Mouse (Mus musculus) midbrain, embryonic 10.5 days (tissue): Measurements from ENCODE around the gene Zcchc8. TPM values are rescaled to one million over a fixed set of nuclear protein-coding genes. Genes with fewer than 3 reads are reported as not detected.

Experiments used
- DNase-seq: peaks from one replicate; pipeline ENCODE4 v3.0.0-alpha.2; 2017; ENCODE audit warnings: low spot score
- H3K27ac ChIP-seq: fragments of 300-500 bp; sonication (generic); replicated peaks from 2 replicates; pipeline ENCODE4 v1.5.1; 2016; ENCODE audit warnings: mild to moderate bottlenecking
- H3K27me3 ChIP-seq: fragments of 300-500 bp; sonication (generic); 2 replicates; pipeline ENCODE4 v1.6.1; 2016; ENCODE audit warnings: low read depth, mild to moderate bottlenecking; ENCODE audit not compliant: poor library complexity, severe bottlenecking
- H3K36me3 ChIP-seq: fragments of 300-500 bp; sonication (generic); 2 replicates; pipeline ENCODE4 v1.6.1; 2016; ENCODE audit warnings: mild to moderate bottlenecking, moderate library complexity
- H3K4me1 ChIP-seq: fragments of 300-500 bp; sonication (generic); 2 replicates; pipeline ENCODE4 v1.6.1; 2016
- H3K4me3 ChIP-seq: fragments of 300-500 bp; sonication (generic); 2 replicates; pipeline ENCODE4 v1.5.1; 2016; ENCODE audit warnings: mild to moderate bottlenecking, moderate library complexity
- H3K9me3 ChIP-seq: fragments of 300-500 bp; sonication (generic); replicated peaks from 2 replicates; pipeline ENCODE4 v1.6.1; 2016; ENCODE audit warnings: mild to moderate bottlenecking
- WGBS: fragments of 180-500 bp; shearing (Covaris S2); methylation state at CpG from one replicate; pipeline ENCODE4 v1.1.7; 2016; 5-methylcytosine and 5-hydroxymethylcytosine counted together
- polyA plus RNA-seq: library from polyadenylated mRNA; unstranded; fragments of >200 nt; fragmentation: Nextera tagmentation; extraction: Ambion mirVana; gene quantifications from 2 replicates; pipeline ENCODE4 v1.2.1, GENCODE M21; 2016

Zcchc8 gene
- polyA plus RNA-seq, 1 experiment from 2014 or later = 90.1 TPM

DNA sequence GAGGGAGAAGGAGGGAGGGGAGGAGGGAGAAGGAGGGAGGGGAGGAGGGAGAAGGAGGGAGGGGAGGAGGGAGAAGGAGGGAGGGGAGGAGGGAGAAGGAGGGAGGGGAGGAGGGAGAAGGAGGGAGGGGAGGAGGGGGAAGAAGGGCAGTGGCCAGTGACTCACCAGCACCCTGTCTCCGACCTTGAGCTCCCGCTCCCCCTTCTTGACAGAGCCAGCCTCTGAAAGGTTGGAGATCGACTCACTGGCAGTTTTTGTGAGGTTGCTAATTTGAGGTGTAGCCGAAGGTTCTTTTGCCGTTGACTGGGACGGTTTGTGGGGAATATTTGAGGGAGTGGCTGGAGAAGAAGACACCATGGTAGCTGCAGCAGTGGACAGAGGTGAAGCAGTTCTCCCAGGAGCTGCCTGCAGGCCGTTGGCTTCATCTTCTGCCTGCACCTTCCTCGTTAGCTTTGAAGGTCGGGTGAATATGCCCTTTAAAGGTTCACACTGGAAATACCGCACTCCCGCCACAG, 67.6 kb downstream of the Zcchc8 start:
- no peaks in the 10 kb centered on the region for H3K9me3 ChIP-seq
- H3K27me3 ChIP-seq = no peaks in the 10 kb centered on the region
- 92% methylated on average over 11 of the region's 11 CpGs for WGBS
- H3K27ac ChIP-seq = no peak overlapping the region
- no peak for DNase-seq
- peaks cover 58% of the 10 kb centered on the region for H3K36me3 ChIP-seq
- H3K4me1 ChIP-seq = peaks cover 11% of the 10 kb centered on the region
- H3K4me3 ChIP-seq = no peak overlapping the region

DNA sequence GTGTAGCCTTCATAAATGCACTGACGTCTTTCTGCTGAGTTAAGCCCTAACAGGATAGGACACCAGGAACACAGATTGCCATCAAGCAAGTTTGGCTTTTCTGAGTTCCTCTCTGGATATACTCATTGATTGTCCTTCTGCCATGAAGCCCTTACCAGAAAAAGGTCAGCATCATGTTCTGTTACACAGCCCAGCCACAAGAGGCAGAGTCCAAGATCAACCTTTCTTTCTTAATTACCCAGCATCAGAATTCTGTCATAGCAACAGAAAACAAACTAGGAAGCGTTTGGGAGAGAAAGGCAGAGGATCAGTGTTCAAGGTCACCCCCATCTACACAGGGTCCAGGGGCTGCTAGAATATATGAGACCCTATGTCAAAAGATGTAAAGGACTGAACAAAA, 70.1 kb downstream of the Zcchc8 start:
- Histone ChIP-seq H3K9me3 (no peaks in the 10 kb centered on the region), H3K4me3 (no peak overlapping the region), H3K4me1 (peaks cover 11% of the 10 kb centered on the region), H3K36me3 (peaks cover 81% of the 10 kb centered on the region), H3K27me3 (no peaks in the 10 kb centered on the region), H3K27ac (no peak overlapping the region)
- WGBS = 79% methylated on average over 2 of the region's 2 CpGs
- no peak for DNase-seq

Other genes starting within 250 kb of the Zcchc8 start
- not detected in 2 replicates for gene Lrrc43, start 231.8 kb downstream of the Zcchc8 start, polyA plus RNA-seq
- gene Il31, start 231.6 kb downstream of the Zcchc8 start, polyA plus RNA-seq = not detected in 2 replicates
- 0.83 and 2.1 TPM in 2 replicates for gene B3gnt4, start 210.6 kb downstream of the Zcchc8 start, polyA plus RNA-seq
- gene Diablo, start 196.9 kb downstream of the Zcchc8 start, polyA plus RNA-seq = 157 and 166 TPM in 2 replicates
- not detected in 2 replicates for gene Gm49027, start 195.6 kb downstream of the Zcchc8 start, polyA plus RNA-seq
- 30.4 and 34.1 TPM in 2 replicates for gene Vps33a, start 148.1 kb downstream of the Zcchc8 start, polyA plus RNA-seq
- 51.3 and 55.8 TPM in 2 replicates for gene Clip1, start 36.5 kb downstream of the Zcchc8 start, polyA plus RNA-seq
- gene Rsrc2, start 28.3 kb upstream of the Zcchc8 start, polyA plus RNA-seq = 126 and 151 TPM in 2 replicates
- gene Kntc1, start 28.6 kb upstream of the Zcchc8 start, polyA plus RNA-seq = 45.5 and 47.7 TPM in 2 replicates
- not detected in 2 replicates for gene Hcar2, start 144.4 kb upstream of the Zcchc8 start, polyA plus RNA-seq
- not detected in 2 replicates for gene Hcar1, start 158.9 kb upstream of the Zcchc8 start, polyA plus RNA-seq
- 159 and 186 TPM in 2 replicates for gene Denr, start 186.1 kb upstream of the Zcchc8 start, polyA plus RNA-seq
- 1.9 and 3.4 TPM in 2 replicates for gene Gm43518, start 206.3 kb upstream of the Zcchc8 start, polyA plus RNA-seq
- 4.7 and 5.7 TPM in 2 replicates for gene Ccdc62, start 209.6 kb upstream of the Zcchc8 start, polyA plus RNA-seq